Mouse (Mus musculus): Measurements from ENCODE around the gene Acoxl.

The Acoxl gene

GRCm38 (mm10) chr2:127960579-127960978, 121.9 kb downstream of the Acoxl start:
- no peak for DNase-seq (ENCODE audit: low spot score)

DNA sequence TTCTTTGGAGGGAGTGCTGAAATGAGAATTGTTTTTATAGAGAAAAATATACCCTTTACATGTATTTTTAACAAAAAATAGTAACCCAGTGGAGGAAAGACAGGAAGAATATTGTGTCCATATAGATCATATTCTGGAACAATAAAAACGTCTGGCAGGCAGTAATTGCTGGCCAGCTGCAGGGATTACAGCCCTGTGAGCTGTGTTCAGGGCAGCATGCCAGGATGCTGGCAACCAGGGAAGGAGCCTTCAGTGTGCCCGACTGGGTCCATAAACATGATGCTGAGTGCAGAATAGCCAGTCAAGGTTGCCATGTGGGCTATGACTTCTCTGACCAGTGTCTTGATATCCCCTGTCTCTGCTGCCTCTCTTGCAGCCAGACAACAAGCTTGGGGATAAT, 122.5 kb downstream of the Acoxl start:
- DNase-seq (ENCODE audit: low spot score): no peak

DNA sequence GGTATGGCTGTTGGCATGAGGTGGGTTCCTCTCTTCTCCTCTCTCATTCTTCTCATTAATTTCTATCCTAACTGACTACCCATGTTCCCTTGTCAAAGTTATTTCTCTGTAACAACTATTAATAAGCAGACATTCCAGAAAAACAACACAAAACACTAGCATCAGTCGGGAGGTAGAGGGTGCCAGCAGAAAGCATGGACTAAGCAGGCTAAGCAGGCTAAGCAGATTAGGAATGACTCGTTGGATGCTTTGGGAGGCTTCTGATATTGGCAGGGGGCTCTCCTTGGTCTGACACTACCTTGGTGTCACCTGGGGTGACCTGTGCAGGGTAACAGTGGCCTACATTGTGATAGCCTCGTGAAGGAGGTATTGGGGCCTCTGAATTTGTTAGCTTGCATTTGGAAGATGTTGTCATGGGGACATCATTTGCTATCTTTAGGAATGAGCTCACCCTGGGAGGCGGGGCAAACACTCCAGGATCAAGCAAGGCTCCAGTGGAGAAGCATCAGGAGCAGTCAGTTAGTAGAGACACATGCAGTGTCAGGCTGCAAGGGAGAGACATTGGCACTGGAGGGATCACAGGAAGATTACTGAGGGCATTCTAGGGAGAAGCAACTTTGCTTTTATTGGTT, 123.2 kb downstream of the Acoxl start:
- DNase-seq (ENCODE audit: low spot score): no peak

- DNase-seq (ENCODE audit: low spot score): no peak
Measured at GRCm38 (mm10) chr2:127968944-127969343, 130.3 kb downstream of the Acoxl start.

- no peak for DNase-seq (ENCODE audit: low spot score)
Measured at GRCm38 (mm10) chr2:127976276-127976675, 137.6 kb downstream of the Acoxl start.

GRCm38 (mm10) chr2:127978601-127979230, 140.0 kb downstream of the Acoxl start:
- no peak for DNase-seq (ENCODE audit: low spot score)

DNA sequence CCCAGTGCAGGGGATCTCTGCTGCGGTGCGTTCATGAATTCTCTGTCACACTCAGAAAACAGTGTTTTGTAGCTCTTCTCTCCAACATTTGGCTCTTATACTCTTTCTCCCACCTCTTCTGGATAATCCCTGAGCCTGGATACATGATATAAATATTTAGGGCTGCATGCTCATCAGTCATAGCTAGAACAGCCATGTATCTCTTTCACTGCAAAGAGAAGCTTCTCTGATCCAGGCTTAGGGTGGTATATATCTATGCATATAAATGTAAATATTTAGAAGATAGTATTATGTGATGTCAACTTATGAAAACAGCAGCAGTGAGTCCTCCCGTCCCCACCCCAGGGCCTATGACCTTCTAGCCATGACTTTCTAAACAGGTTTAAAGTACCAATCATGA, 143.9 kb downstream of the Acoxl start:
- no peak for DNase-seq (ENCODE audit: low spot score)

DNA sequence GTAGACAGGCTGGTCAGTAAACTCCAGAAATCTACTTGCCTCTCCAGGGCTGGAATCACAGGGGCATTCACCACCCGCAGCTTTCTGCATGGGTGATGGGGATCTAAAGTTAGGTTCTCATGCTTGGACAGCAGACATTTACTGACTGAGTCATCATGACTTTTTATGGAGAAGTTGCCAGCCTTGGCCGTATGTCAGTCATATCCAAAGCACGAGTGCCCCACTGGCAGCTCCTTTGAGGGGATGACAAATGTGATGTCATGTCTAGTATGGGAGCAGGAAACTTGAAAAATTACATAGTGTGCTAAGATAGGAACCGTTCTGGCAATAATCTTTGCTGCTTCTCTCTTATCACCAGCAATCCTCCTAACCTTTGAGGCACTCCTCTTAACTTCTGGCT, 144.6 kb downstream of the Acoxl start:
- no peak for DNase-seq (ENCODE audit: low spot score)

DNA sequence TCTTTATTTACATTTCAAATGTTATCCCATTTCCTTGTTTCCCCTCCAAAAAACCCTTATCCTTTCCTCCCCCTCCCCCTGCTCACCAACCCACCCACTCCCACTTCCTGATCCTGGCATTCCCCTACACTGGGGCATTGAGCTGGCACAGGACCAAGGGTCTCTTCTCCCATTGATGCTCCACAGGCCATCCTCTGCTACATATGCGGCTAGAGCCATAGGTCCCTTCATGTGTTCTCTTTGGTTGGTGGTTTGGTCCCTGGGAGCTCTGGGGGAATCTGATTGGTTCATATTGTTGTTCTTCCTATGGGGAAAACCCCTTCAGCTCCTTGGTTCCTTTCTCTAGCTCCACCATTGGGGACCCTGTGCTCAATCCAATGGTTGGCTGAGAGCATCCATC, 145.3 kb downstream of the Acoxl start:
- no peak for DNase-seq (ENCODE audit: low spot score)

DNA sequence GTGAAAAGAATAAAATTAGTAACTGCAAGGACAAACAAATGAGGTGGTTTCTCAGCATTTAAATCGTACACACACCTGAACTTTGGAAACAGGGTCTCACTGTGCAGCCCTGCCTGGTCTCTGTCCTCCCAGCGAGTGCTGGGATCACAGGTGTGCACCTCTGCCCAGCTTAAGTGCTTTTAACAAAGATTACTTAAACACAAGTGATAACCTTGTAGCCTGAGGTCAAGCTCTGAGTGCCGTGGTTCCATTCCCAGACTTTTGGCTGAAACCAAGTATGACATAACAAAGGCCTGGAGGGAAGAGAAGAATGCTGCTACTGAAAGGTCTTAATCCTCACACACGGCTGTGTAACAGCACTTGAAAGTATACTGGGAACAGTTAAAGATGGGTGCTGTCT, 149.0 kb downstream of the Acoxl start:
- no peak for DNase-seq (ENCODE audit: low spot score)

DNA sequence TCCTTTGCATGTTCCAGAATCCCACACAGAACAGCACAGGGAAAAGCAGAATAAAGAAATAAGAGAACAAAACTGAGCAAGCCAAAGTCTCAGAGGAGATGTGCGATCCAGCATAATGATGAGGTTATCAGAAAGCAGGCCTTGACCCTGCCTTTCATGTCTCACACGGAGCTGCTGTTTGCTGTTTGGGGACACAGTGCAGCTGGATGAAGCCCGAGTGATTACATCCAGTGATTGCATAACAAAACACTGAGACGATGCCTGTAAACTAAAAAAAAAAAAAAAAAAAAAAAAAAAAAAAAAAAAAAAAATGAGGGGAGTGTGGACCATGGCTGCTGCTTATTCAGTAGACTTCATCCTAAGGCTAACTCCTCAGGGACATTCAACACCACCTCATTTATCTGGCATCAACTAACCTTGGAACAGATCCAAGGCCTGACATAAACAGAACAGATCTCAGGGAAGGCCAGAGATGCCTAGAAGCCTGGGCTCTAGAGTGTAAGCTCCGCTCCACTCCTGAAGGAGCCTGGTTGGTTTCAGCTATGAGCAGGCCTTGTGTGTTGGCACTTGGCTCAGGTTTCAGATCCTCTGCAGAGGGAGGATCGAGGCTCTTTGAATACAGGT, 152.3 kb downstream of the Acoxl start:
- no peak for DNase-seq (ENCODE audit: low spot score)

GRCm38 (mm10) chr2:127991656-127992055, 153.0 kb downstream of the Acoxl start:
- DNase-seq (ENCODE audit: low spot score): no peak

DNA sequence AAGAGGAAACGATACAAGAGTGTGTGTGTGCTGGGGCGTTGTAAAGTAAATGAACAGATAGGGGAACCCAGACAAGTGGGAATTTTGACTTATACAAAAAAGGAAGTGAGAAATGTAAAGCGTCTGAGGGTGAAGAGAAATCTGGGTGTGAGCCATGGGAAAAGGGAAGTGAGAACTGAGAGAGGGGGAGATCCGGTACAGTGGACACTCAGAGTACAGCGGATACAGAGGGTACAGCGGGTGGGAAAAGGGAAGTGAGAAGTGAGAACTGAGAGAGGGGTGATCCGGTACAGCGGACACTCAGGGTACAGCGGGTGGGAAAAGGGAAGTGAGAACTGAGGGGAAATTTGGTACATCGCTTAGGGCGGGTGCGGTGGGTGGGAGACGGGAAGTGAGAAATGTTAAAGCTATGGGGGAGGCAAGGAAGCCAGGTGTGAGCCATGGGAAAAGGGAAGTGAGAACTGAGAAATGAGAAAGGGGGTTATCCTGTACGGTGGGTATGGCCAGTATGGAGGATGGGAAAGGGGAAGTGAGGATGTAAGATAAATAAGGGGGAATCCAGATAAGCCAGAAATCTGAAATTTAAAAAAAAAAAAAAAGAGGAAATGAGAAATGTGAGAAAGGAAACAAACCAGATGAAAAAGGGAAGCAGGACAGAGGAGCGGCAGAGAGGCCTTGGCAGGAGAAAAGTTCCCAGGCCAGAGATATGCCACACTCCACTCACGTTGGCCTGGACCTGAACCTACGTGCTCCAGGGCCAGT, 170.2 kb downstream of the Acoxl start:
- DNase-seq (ENCODE audit: low spot score): peak; percentile 5

DNA sequence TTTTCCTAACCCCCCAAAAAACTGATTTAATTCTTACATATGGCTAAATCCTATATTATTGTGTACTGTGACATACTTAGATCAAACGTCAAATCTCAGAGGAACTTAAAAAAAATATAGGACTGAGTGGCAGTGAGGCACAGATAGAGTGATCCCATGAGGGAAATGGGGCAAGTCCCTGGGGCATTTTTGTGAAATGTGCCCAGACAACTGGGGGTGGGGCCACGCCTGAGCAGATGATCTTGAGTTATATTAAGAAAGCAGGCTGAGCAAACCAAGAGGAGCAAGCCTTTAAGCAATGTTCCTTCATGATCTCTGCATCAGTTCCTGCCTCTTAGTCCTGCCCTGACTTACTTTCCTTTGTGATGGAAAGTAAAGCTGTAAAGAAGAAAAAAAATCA, 175.9 kb downstream of the Acoxl start:
- DNase-seq (ENCODE audit: low spot score): no peak

DNA sequence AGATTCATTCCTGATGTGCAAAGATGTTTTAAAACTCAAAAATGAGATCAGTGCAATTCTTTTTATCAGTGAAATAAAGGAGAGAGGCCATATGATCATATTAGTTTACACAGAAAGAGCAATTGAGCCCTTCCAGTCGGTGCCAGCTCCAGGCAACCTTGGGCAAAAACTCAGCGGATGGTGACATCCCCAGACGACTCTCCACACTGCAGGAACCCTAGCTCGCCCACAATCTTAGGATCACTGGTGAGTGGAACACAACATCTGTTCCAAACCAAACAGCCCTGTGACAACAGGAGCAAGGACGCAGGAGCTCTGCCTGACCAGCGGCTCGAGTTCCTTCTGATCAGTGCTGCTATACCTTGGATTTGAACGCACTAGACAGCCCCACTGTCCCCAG, 176.9 kb downstream of the Acoxl start:
- DNase-seq (ENCODE audit: low spot score): no peak

- no peak for DNase-seq (ENCODE audit: low spot score)
Measured at GRCm38 (mm10) chr2:128020039-128020907, 181.6 kb downstream of the Acoxl start.

DNA sequence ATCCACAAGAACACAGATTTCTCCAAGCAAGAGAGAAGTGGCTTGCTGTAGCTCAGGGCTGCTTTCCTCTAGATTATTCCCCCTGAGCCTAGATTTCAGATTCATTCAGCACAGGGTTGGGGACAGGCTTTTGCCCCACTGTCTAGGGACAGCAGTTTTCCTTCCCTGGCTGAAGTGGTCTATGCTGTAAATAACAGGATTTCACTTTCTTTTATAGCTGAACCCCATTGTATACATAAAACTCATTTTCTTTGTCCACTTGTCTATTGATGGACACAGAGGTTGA, 182.2 kb downstream of the Acoxl start:
- no peak for DNase-seq (ENCODE audit: low spot score)

GRCm38 (mm10) chr2:128023855-128024254, 185.2 kb downstream of the Acoxl start:
- DNase-seq (ENCODE audit: low spot score): no peak

- DNase-seq (ENCODE audit: low spot score): no peak
Measured at GRCm38 (mm10) chr2:128027696-128028095, 189.0 kb downstream of the Acoxl start.

DNA sequence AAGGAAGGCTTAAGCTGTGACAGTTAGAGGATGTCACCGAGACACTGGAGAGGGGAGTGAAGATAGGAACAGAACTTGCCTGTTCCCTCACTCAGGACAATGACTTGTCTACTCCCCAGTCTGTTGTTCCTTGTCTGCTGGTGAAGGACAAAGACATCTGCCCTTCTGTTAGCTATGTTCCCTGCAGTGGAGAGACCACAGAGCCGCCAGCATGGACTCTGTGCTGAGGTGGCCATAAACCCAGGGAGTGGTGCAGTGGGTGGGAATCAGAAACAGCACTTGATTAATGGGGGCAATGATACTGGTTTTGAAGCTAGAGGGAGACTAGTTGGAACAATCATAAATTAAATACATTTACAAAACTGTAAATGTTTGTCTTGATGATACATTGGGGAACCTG, 191.3 kb downstream of the Acoxl start:
- no peak for DNase-seq (ENCODE audit: low spot score)

DNA sequence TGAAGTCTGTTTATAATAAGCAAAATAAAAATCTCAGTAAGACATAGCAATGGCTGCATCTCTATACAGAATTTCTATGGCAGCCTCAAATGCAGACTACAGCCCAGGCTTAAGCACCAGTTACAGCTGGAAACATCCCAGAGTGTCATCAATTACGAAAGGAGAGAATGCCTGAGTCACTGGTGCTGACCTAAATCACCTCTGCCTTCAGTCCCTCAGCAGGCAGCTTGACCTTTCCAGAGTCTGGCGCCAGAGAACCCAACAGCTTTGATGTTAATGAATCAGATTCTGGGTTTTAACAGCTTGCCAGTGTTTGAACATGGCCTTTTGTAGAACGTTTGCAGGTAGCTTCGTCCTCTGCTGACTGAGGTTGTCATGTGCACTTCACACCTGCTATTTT, 193.4 kb downstream of the Acoxl start:
- no peak for DNase-seq (ENCODE audit: low spot score)

- DNase-seq (ENCODE audit: low spot score): no peak
Measured at GRCm38 (mm10) chr2:128033503-128033902, 194.8 kb downstream of the Acoxl start.
